Mouse (Mus musculus): ENCODE data around the gene Slc24a4. TPM values are rescaled to one million over a fixed set of nuclear protein-coding genes. Genes with fewer than 3 reads are reported as not detected.

The Slc24a4 gene
- polyA plus RNA-seq, 1 experiment from 2014 or later: 1.2 TPM

GRCm38 (mm10) chr12:102309800-102310195 lies 181.3 kb downstream of the Slc24a4 start:
- H3K36me3 ChIP-seq: no peaks in the 10 kb centered on the region; the same call in 1 of the 2 replicates
- H3K9ac ChIP-seq: no peak overlapping the region
- no peaks in the 10 kb centered on the region for H3K9me3 ChIP-seq (replicated peaks)
- no peak overlapping the region for H3K4me3 ChIP-seq (replicated peaks)
- peaks cover 32% of the 10 kb centered on the region for H3K4me1 ChIP-seq
- no peak overlapping the region for H3K4me2 ChIP-seq (replicated peaks)
- no peak overlapping the region for H3K27ac ChIP-seq (replicated peaks)
- ATAC-seq (ENCODE audit: insufficient number of reproducible peaks, low FRiP score, low TSS enrichment, low read depth): no peak
- 66% methylated on average over 8 of the region's 8 CpGs for WGBS
- H3K27me3 ChIP-seq: no peaks in the 10 kb centered on the region

- Histone ChIP-seq H3K27ac (replicated peaks) (no peak overlapping the region), H3K4me2 (replicated peaks) (no peak overlapping the region), H3K36me3 (peaks cover 2% of the 10 kb centered on the region; the same call in 1 of the 2 replicates), H3K4me3 (replicated peaks) (no peak overlapping the region), H3K4me1 (peaks cover 28% of the 10 kb centered on the region), H3K9ac (no peak overlapping the region), H3K9me3 (replicated peaks) (no peaks in the 10 kb centered on the region), H3K27me3 (no peaks in the 10 kb centered on the region)
- ATAC-seq (ENCODE audit: insufficient number of reproducible peaks, low FRiP score, low TSS enrichment, low read depth): no peak
- WGBS: 86% methylated on average over 3 of the region's 3 CpGs
These were observed 181.7 kb downstream of the Slc24a4 start for GRCm38 (mm10) chr12:102310261-102310660.

GRCm38 (mm10) chr12:102311454-102311853 lies 182.9 kb downstream of the Slc24a4 start:
- WGBS: 90% methylated on average over 5 of the region's 5 CpGs
- Histone ChIP-seq H3K4me3 (replicated peaks) (no peak overlapping the region), H3K4me1 (peaks cover 21% of the 10 kb centered on the region), H3K27me3 (no peaks in the 10 kb centered on the region), H3K9me3 (replicated peaks) (no peaks in the 10 kb centered on the region), H3K27ac (replicated peaks) (no peak overlapping the region), H3K36me3 (peaks cover 5% of the 10 kb centered on the region; the same call in 1 of the 2 replicates), H3K9ac (no peak overlapping the region), H3K4me2 (replicated peaks) (no peak overlapping the region)
- ATAC-seq (ENCODE audit: insufficient number of reproducible peaks, low FRiP score, low TSS enrichment, low read depth): no peak

Other genes with a start within 250 kb of the Slc24a4 start
- 29.4 and 32.2 TPM in 2 replicates for gene Trip11, start 215.5 kb upstream of the Slc24a4 start, polyA plus RNA-seq (2015; fragmentation: Nextera tagmentation; extraction: Ambion mirVana)
- gene Atxn3, start 170.5 kb upstream of the Slc24a4 start, polyA plus RNA-seq (2015; fragmentation: Nextera tagmentation; extraction: Ambion mirVana): 12.0 and 12.2 TPM in 2 replicates
- gene Cpsf2, start 152.7 kb upstream of the Slc24a4 start, polyA plus RNA-seq (2015; fragmentation: Nextera tagmentation; extraction: Ambion mirVana): 25.1 and 25.3 TPM in 2 replicates
- 8.5 and 8.6 TPM in 2 replicates for gene Rin3, start 154.3 kb downstream of the Slc24a4 start, polyA plus RNA-seq (2015; fragmentation: Nextera tagmentation; extraction: Ambion mirVana)